Mouse (Mus musculus) embryonic facial prominence, embryonic 13.5 days (tissue): ENCODE results near the gene 9130023H24Rik. TPM values are rescaled to one million over a fixed set of nuclear protein-coding genes. Genes with fewer than 3 reads are reported as not detected.

Experiments used
- ATAC-seq: fragments of 200-750 bp; cut with Nextera tagmentation; 2 replicates; pipeline ENCODE4 v1.8.0; 2017; ENCODE audit warnings: low read depth; ENCODE audit not compliant: insufficient number of reproducible peaks, insufficient read depth, low FRiP score, low TSS enrichment
- H3K27ac ChIP-seq: fragments of 300-500 bp; sonication (generic); 2 replicates; pipeline ENCODE4 v1.5.1; 2015; ENCODE audit warnings: moderate library complexity, mild to moderate bottlenecking, inconsistent platforms
- H3K27me3 ChIP-seq: fragments of 300-500 bp; sonication (generic); 2 replicates; pipeline ENCODE4 v1.6.1; 2015; ENCODE audit warnings: mild to moderate bottlenecking, inconsistent platforms
- H3K36me3 ChIP-seq: fragments of 300-500 bp; sonication (generic); 2 replicates; pipeline ENCODE4 v1.6.1; 2015; ENCODE audit warnings: mild to moderate bottlenecking, inconsistent platforms
- H3K4me1 ChIP-seq: fragments of 300-500 bp; sonication (generic); 2 replicates; pipeline ENCODE4 v1.6.1; 2015; ENCODE audit warnings: inconsistent platforms
- H3K4me2 ChIP-seq: fragments of 300-500 bp; sonication (generic); 2 replicates; pipeline ENCODE4 v1.6.1; 2015; ENCODE audit warnings: moderate library complexity, mild to moderate bottlenecking, inconsistent platforms
- H3K4me3 ChIP-seq: fragments of 300-500 bp; sonication (generic); 2 replicates; pipeline ENCODE4 v1.5.1; 2015; ENCODE audit warnings: mild to moderate bottlenecking, inconsistent platforms
- H3K9ac ChIP-seq: fragments of 300-500 bp; sonication (generic); 2 replicates; pipeline ENCODE4 v1.6.1; 2015; ENCODE audit warnings: mild to moderate bottlenecking, inconsistent platforms
- H3K9me3 ChIP-seq: fragments of 300-500 bp; sonication (generic); 2 replicates; pipeline ENCODE4 v1.6.1; 2016; ENCODE audit warnings: inconsistent platforms
- WGBS: fragments of 180-500 bp; shearing (Covaris S2); methylation state at CpG from one replicate; pipeline ENCODE4 v1.1.7; 2015; ENCODE audit warnings: mixed read lengths; 5-methylcytosine and 5-hydroxymethylcytosine counted together
- polyA plus RNA-seq: library from polyadenylated mRNA; unstranded; fragments of >200 nt; fragmentation: Nextera tagmentation; extraction: Ambion mirVana; gene quantifications from 2 replicates; pipeline ENCODE4 v1.2.1, GENCODE M21; 2015

Gene 9130023H24Rik
- polyA plus RNA-seq, 1 experiment from 2014 or later, result 9.3 TPM

- no peaks in the 10 kb centered on the region for H3K4me1 ChIP-seq
- no peaks in the 10 kb centered on the region for H3K9me3 ChIP-seq
- H3K4me2 ChIP-seq, result no peak overlapping the region
- H3K4me3 ChIP-seq, result no peak overlapping the region
- no peaks in the 10 kb centered on the region; the same call in 1 of the 2 replicates for H3K27me3 ChIP-seq
- WGBS, result 82% methylated on average over 5 of the region's 5 CpGs
- H3K27ac ChIP-seq, result no peak overlapping the region
- peaks cover 11% of the 10 kb centered on the region for H3K36me3 ChIP-seq
- no peak overlapping the region for H3K9ac ChIP-seq
- no peak for ATAC-seq
Observed at GRCm38 (mm10) chr7:128266056-128266455, 28.2 kb upstream of the 9130023H24Rik start.

DNA sequence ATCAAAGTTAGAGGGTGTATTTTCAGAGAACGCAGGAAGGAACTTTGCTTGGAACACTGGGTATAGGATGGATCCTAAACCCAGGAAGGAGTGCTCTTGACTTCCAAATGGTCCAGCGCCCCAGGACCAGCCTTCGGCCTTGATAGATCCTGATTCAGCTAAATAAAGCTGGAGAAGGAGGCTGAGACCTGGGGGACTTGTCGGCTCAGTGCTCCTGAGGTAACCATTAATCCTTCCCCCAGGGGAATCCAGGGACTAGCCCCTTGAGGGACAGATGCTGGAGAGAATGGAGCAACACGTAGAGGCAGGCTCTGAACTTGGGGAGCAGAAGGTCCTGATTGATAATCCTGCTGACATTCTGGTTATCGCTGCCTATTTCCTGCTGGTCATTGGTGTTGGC, 27.6 kb upstream of the 9130023H24Rik start, which contains the start of gene Slc5a2:
Gene Slc5a2 (plus strand): TSS at position 247 of the 400 bp plus-strand sequence.
- H3K36me3 ChIP-seq, result peaks cover 4% of the 10 kb centered on the region
- no peaks in the 10 kb centered on the region; the same call in 1 of the 2 replicates for H3K27me3 ChIP-seq
- H3K4me2 ChIP-seq, result no peak within 1 kb of the TSS
- H3K4me1 ChIP-seq, result no peaks in the 10 kb centered on the region
- no peak within 1 kb of the TSS for H3K9ac ChIP-seq
- H3K27ac ChIP-seq, result no peak within 1 kb of the TSS
- no peaks in the 10 kb centered on the region for H3K9me3 ChIP-seq
- 74% methylated on average over 6 of the region's 6 CpGs for WGBS
- no peak for ATAC-seq
- H3K4me3 ChIP-seq, result no peak within 1 kb of the TSS

DNA sequence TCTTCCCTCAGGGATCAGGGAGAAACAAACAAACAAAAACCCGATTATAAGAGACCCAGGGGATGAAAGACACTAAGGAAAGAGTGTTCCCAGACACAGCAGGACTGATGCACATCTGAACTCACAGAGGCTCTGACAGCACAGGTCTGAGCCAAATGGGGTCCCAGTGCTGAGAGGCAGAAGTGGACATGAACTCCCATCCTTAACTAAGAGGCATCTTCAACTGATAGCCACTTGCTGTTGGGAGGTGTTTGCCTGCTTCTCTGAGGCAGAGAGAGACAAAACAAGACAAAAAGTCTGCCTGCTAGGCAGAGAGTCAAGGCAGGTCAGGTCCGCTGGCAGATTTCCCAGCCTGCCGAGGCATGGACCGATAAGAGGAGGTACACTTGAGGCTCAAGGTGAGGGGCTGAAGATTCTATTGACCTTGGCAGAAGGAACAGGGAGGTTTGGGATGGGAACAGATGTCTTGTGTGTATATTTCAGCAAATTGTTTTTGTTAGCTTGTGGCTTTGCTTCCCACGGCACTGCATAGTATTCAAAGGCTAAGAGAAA, 19.0 kb upstream of the 9130023H24Rik start:
- H3K4me3 ChIP-seq, result no peak overlapping the region
- WGBS, result 47% methylated on average over 5 of the region's 5 CpGs
- no peak overlapping the region for H3K9ac ChIP-seq

DNA sequence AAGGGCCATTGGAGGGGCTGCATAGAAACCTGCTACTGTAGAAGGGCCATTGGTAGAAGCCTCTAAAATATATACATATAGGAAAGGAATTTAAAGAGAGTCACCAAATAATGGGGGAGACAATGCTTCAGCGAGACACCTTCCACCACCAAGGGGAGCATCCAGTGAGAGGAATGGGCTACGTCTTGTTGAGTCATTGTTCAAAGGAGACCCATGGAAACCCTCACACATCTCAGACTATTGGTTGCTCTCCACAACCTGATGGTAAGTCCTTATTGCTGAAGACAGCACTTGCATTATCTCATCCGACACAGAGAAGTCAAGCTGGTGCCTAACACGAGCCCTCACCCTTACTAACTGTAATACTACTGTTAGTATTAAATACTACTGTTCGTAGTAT, 17.9 kb upstream of the 9130023H24Rik start:
- peaks cover 13% of the 10 kb centered on the region for H3K36me3 ChIP-seq
- no peaks in the 10 kb centered on the region for H3K9me3 ChIP-seq
- ATAC-seq, result no peak
- peaks cover 23% of the 10 kb centered on the region for H3K4me1 ChIP-seq
- no peak overlapping the region for H3K27ac ChIP-seq
- H3K27me3 ChIP-seq, result no peaks in the 10 kb centered on the region
- no peak overlapping the region for H3K4me3 ChIP-seq
- WGBS, result 89% methylated on average over 5 of the region's 5 CpGs
- H3K4me2 ChIP-seq, result no peak overlapping the region
- no peak overlapping the region for H3K9ac ChIP-seq

More for the DNA sequence above, 19.0 kb upstream of the 9130023H24Rik start:
- no peak for ATAC-seq
- Histone ChIP-seq H3K9me3 (no peaks in the 10 kb centered on the region), H3K36me3 (peaks cover 6% of the 10 kb centered on the region), H3K27ac (no peak overlapping the region), H3K4me1 (peaks cover 18% of the 10 kb centered on the region), H3K4me2 (no peak overlapping the region), H3K27me3 (no peaks in the 10 kb centered on the region)

GRCm38 (mm10) chr7:128254978-128255377, 17.1 kb upstream of the 9130023H24Rik start:
- H3K4me2 ChIP-seq, result no peak overlapping the region
- H3K27ac ChIP-seq, result no peak overlapping the region
- ATAC-seq, result no peak
- H3K9me3 ChIP-seq, result no peaks in the 10 kb centered on the region
- H3K36me3 ChIP-seq, result peaks cover 21% of the 10 kb centered on the region
- no peaks in the 10 kb centered on the region for H3K27me3 ChIP-seq
- H3K4me1 ChIP-seq, result peaks cover 23% of the 10 kb centered on the region
- whole genome bisulfite sequencing, result 66% methylated on average over 2 of the region's 2 CpGs
- H3K9ac ChIP-seq, result no peak overlapping the region
- H3K4me3 ChIP-seq, result no peak overlapping the region

DNA sequence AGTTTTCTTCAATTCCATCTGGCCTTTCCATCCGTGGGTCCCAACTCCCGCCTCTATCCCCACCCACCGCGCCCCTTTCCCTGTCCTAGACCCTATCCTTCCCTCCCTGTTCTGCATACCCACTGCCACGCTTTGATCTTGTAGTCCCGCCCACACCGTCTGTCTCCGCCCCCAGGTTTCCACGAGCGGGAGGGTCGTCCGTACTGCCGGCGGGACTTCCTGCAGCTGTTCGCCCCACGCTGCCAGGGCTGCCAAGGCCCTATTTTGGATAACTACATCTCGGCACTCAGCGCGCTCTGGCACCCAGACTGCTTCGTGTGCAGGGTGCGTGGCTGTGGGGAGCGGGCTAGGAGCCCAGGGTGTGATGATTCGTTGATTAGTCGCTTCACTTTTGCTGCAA, 14.8 kb upstream of the 9130023H24Rik start:
- H3K27ac ChIP-seq, result no peak overlapping the region
- 10% methylated on average over 24 of the region's 24 CpGs for WGBS
- H3K36me3 ChIP-seq, result peaks cover 31% of the 10 kb centered on the region

GRCm38 (mm10) chr7:128251946-128252345, 14.1 kb upstream of the 9130023H24Rik start:
- WGBS, result 48% methylated on average over 12 of the region's 12 CpGs
- Histone ChIP-seq H3K4me1 (peaks cover 30% of the 10 kb centered on the region), H3K27ac (no peak overlapping the region), H3K9me3 (no peaks in the 10 kb centered on the region), H3K4me3 (peak overlapping the region; percentile 29), H3K36me3 (peaks cover 31% of the 10 kb centered on the region), H3K4me2 (peak overlapping the region; percentile 50), H3K27me3 (no peaks in the 10 kb centered on the region), H3K9ac (peak overlapping the region; percentile 41; the same call in 1 of the 2 replicates)
- no peak for ATAC-seq

More for the DNA sequence above, 14.8 kb upstream of the 9130023H24Rik start:
- H3K9me3 ChIP-seq, result no peaks in the 10 kb centered on the region
- peaks cover 35% of the 10 kb centered on the region for H3K4me1 ChIP-seq
- H3K4me3 ChIP-seq, result peak overlapping the region; percentile 29
- no peak; the same call in 1 of the 2 replicates for ATAC-seq
- H3K9ac ChIP-seq, result peak overlapping the region; percentile 41; the same call in 1 of the 2 replicates
- no peaks in the 10 kb centered on the region for H3K27me3 ChIP-seq
- peak overlapping the region; percentile 50 for H3K4me2 ChIP-seq

DNA sequence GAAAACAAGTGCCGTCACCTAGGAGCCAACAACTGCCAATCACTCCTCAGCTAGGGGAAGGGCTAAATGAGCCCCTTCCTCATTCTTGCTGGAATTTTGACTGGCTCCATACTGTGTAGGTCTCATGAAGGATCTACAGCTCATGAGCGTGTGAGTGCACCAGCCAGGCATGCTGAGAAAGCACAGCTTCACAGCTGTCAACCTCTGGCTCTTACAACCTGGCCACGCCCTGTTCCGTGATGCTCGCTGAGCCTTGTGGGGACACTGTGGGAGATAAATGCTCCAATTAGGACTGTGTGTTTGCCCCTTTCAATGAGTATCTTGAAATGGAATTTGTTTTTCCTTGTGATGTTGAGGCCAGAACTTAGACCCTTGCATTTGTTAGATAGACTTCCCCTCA, 12.2 kb upstream of the 9130023H24Rik start:
- H3K27ac ChIP-seq, result no peak overlapping the region
- H3K4me3 ChIP-seq, result no peak overlapping the region
- H3K27me3 ChIP-seq, result no peaks in the 10 kb centered on the region
- peaks cover 36% of the 10 kb centered on the region for H3K4me1 ChIP-seq
- no peaks in the 10 kb centered on the region for H3K9me3 ChIP-seq
- peaks cover 34% of the 10 kb centered on the region for H3K36me3 ChIP-seq
- 83% methylated on average over 5 of the region's 5 CpGs for WGBS
- H3K4me2 ChIP-seq, result no peak overlapping the region
- no peak for ATAC-seq
- H3K9ac ChIP-seq, result no peak overlapping the region

DNA sequence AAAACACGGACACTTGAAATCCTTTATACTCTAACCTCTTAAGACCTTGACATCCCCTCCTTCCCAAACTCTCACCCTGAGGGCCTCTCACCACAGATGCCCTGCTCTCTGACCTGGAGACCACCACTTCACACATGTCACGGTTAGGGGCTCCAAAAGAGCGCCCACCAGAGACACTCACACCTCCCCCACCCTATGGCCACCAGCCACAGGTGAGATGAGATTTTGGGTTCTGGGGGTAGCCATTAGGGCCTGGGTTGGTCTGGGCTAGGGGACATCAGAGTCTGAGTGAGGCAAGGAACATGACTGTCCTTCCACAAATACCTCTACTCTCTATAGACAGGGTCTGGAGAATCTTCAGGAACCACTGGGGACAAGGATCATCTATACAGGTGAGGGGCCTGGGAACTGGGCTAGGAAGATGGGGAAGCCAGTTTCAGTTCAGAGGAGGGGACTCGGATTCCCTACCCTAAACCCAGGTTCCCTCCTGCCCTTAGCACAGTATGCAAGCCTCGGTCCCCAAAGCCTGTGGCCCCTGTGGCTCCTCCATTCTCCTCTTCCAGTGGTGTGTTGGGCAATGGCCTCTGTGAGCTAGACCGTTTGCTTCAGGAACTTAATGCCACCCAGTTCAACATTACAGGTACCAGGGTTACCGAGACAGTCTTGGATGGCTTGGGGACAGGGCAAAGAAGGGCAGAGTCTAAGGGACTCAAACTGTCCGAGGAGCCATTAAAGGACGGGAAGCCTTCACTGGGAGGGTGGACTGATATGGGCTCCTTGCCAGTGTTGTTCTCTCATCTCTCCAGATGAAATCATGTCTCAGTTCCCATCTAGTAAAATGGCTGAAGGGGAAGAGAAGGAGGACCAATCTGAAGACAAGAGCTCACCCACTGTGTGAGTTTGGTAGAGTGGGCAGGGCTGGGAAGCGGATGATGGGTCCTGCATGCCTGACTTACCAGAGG, 10.5 kb upstream of the 9130023H24Rik start:
- Histone ChIP-seq H3K9ac (peak overlapping the region; percentile 83), H3K4me3 (peak overlapping the region; percentile 61), H3K27ac (no peak overlapping the region), H3K27me3 (no peaks in the 10 kb centered on the region), H3K36me3 (peaks cover 40% of the 10 kb centered on the region), H3K4me2 (peak overlapping the region; percentile 69), H3K9me3 (no peaks in the 10 kb centered on the region), H3K4me1 (peaks cover 36% of the 10 kb centered on the region)
- no peak for ATAC-seq
- WGBS, result 77% methylated on average over 10 of the region's 10 CpGs

- Histone ChIP-seq H3K9me3 (no peaks in the 10 kb centered on the region), H3K27ac (peak overlapping the region; percentile 92), H3K4me2 (peak overlapping the region; percentile 69), H3K27me3 (no peaks in the 10 kb centered on the region), H3K9ac (peak overlapping the region; percentile 83), H3K4me1 (peaks cover 32% of the 10 kb centered on the region), H3K36me3 (peaks cover 49% of the 10 kb centered on the region), H3K4me3 (peak overlapping the region; percentile 61)
- 0 out of 2 replicates have a peak, but pooled peaks have one; percentile 63 for ATAC-seq
- WGBS, result 2% methylated on average over 13 of the region's 13 CpGs
Observed at GRCm38 (mm10) chr7:128247443-128247842, 9.6 kb upstream of the 9130023H24Rik start.

GRCm38 (mm10) chr7:128246496-128247391, 8.9 kb upstream of the 9130023H24Rik start, which contains the start of gene Tgfb1i1:
TSS of gene Tgfb1i1 (plus strand) at chr7:128246812.
- Histone ChIP-seq H3K4me2 (peak within 1 kb of the TSS; percentile 69), H3K4me1 (peaks cover 25% of the 10 kb centered on the region), H3K27me3 (no peaks in the 10 kb centered on the region), H3K27ac (peak within 1 kb of the TSS; percentile 92), H3K36me3 (peaks cover 56% of the 10 kb centered on the region), H3K9ac (peak within 1 kb of the TSS; percentile 83), H3K4me3 (peak within 1 kb of the TSS; percentile 61), H3K9me3 (no peaks in the 10 kb centered on the region)
- peak; percentile 80 for ATAC-seq
- 2% methylated on average over 30 of the region's 30 CpGs for WGBS
